Mouse (Mus musculus): ENCODE measurements around the gene Pold4. TPM values are rescaled to one million over a fixed set of nuclear protein-coding genes. Genes with fewer than 3 reads are reported as not detected.

The Pold4 gene
- polyA plus RNA-seq (2014; fragmentation: Nextera tagmentation; extraction: Ambion mirVana): 21.1 and 22.6 TPM in 2 replicates

DNA sequence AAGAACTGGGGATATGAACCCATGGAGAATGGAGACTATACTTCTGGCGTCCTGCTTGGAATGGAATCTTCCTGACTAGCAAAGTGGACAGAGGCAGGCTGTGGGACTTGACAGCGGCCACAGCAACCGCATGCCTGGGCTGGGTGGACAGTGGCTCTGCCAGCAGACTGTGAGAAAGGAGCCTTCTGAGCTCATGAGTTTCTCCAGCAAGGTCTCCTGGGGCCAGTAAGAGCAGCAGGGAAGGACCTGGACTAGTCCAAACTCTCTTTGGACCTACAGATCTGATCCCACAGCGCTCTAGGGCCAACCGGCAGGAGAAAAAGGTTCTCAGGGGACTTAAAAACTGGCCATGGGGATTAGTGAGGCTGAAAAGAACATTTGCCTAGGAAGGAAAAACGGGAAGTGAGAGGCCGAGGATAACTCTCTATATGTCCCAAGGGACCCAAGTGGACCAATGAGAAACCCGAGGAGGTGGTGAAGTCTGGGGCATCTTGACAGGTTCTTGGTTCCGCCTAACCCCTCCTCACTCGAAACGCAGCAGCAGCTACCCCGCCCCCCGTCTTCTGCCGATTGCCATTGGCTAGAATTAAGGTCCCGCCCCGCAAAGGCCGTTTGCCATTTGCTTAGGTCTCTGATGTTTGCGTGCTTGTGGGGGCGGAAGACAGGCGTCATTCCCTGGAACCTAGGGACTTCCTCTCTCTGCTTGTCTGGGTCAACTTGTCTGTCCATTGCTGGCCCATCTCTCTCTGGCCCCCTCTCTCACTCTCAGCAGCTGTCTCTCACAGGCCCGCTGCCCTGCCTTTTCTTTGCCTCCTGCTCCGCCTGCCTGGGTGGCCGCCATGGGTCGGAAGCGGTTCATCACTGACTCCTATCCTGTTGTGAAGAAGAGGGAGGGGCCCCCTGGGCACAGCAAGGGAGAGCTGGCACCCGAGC is at the start of gene Pold4:
Pold4 (plus strand) TSS at position 647 of the 933 bp plus-strand sequence.
- H3K9me3 ChIP-seq (ENCODE audit: control insufficient read depth, low read length): no peaks in the 10 kb centered on the region
- peak within 1 kb of the TSS; percentile 71 for H3K9ac ChIP-seq (replicated peaks; ENCODE audit: low read depth, low read length)
- H3K27me3 ChIP-seq (ENCODE audit: control insufficient read depth, insufficient read depth, low read length): no peaks in the 10 kb centered on the region
- no peaks in the 10 kb centered on the region for H3K36me3 ChIP-seq (ENCODE audit: control insufficient read depth, insufficient read depth, low read length)
- peak within 1 kb of the TSS; percentile 72 for H3K27ac ChIP-seq (ENCODE audit: low read depth, low read length)
- ATAC-seq (ENCODE audit: low read depth): peak; percentile 90
- WGBS: 9% methylated on average over 26 of the region's 26 CpGs
- peak within 1 kb of the TSS; percentile 83 for H3K4me2 ChIP-seq (ENCODE audit: low read depth, low read length)
- peak within 1 kb of the TSS; percentile 50 for H3K4me3 ChIP-seq (ENCODE audit: low read depth, low read length)
- H3K4me1 ChIP-seq (ENCODE audit: control insufficient read depth, insufficient read depth, low read length): peaks cover 8% of the 10 kb centered on the region

- Histone ChIP-seq H3K4me1 (ENCODE audit: control insufficient read depth, insufficient read depth, low read length) (no peaks in the 10 kb centered on the region), H3K9me3 (ENCODE audit: control insufficient read depth, low read length) (no peaks in the 10 kb centered on the region), H3K4me3 (ENCODE audit: low read depth, low read length) (no peak overlapping the region), H3K9ac (replicated peaks; ENCODE audit: low read depth, low read length) (no peak overlapping the region), H3K4me2 (ENCODE audit: low read depth, low read length) (no peak overlapping the region), H3K27me3 (ENCODE audit: control insufficient read depth, insufficient read depth, low read length) (no peaks in the 10 kb centered on the region), H3K36me3 (ENCODE audit: control insufficient read depth, insufficient read depth, low read length) (no peaks in the 10 kb centered on the region), H3K27ac (ENCODE audit: low read depth, low read length) (no peak overlapping the region)
- 65% methylated on average over 2 of the region's 2 CpGs for WGBS
- ATAC-seq (ENCODE audit: low read depth): no peak
These were observed 48.0 kb upstream of the Pold4 start for GRCm38 (mm10) chr19:4183689-4184088.

GRCm38 (mm10) chr19:4184976-4185975 is 46.4 kb upstream of the Pold4 start:
- no peaks in the 10 kb centered on the region for H3K27me3 ChIP-seq (ENCODE audit: control insufficient read depth, insufficient read depth, low read length)
- 56% methylated on average over 15 of the region's 15 CpGs for WGBS
- H3K4me2 ChIP-seq (ENCODE audit: low read depth, low read length): no peak overlapping the region
- H3K4me3 ChIP-seq (ENCODE audit: low read depth, low read length): no peak overlapping the region
- no peak overlapping the region for H3K9ac ChIP-seq (replicated peaks; ENCODE audit: low read depth, low read length)
- no peak overlapping the region for H3K27ac ChIP-seq (ENCODE audit: low read depth, low read length)
- no peaks in the 10 kb centered on the region for H3K9me3 ChIP-seq (ENCODE audit: control insufficient read depth, low read length)
- no peak for ATAC-seq (ENCODE audit: low read depth)
- no peaks in the 10 kb centered on the region for H3K36me3 ChIP-seq (ENCODE audit: control insufficient read depth, insufficient read depth, low read length)
- no peaks in the 10 kb centered on the region for H3K4me1 ChIP-seq (ENCODE audit: control insufficient read depth, insufficient read depth, low read length)

DNA sequence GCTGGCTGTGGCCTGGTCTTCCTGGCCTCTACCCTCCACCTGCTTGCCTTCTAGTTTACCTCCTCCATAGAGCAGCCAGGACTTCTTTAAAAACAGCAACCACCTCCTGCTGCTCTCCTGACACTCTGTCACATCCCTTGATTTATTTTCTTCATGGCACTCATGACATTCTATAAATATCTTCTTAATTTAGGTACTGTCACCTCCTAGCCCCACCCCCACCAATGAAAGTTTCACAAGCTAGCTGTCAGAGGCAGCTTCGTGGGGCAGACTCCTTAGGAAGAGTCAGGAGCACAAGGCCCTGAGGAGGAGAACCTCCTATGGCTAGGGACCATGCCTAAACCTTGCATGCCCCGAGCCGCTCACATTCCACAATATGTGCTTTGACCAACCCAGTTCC is 44.4 kb upstream of the Pold4 start:
- Histone ChIP-seq H3K4me2 (ENCODE audit: low read depth, low read length) (no peak overlapping the region), H3K27ac (ENCODE audit: low read depth, low read length) (no peak overlapping the region), H3K4me1 (ENCODE audit: control insufficient read depth, insufficient read depth, low read length) (no peaks in the 10 kb centered on the region), H3K4me3 (ENCODE audit: low read depth, low read length) (no peak overlapping the region), H3K9ac (replicated peaks; ENCODE audit: low read depth, low read length) (no peak overlapping the region), H3K9me3 (ENCODE audit: control insufficient read depth, low read length) (no peaks in the 10 kb centered on the region), H3K27me3 (ENCODE audit: control insufficient read depth, insufficient read depth, low read length) (no peaks in the 10 kb centered on the region), H3K36me3 (ENCODE audit: control insufficient read depth, insufficient read depth, low read length) (no peaks in the 10 kb centered on the region)
- WGBS: 80% methylated on average over 3 of the region's 3 CpGs
- no peak for ATAC-seq (ENCODE audit: low read depth)

GRCm38 (mm10) chr19:4189051-4189620 is 42.6 kb upstream of the Pold4 start:
- Histone ChIP-seq H3K27ac (ENCODE audit: low read depth, low read length) (no peak overlapping the region), H3K4me2 (ENCODE audit: low read depth, low read length) (no peak overlapping the region), H3K4me3 (ENCODE audit: low read depth, low read length) (no peak overlapping the region), H3K4me1 (ENCODE audit: control insufficient read depth, insufficient read depth, low read length) (peaks cover 10% of the 10 kb centered on the region), H3K36me3 (ENCODE audit: control insufficient read depth, insufficient read depth, low read length) (peaks cover 7% of the 10 kb centered on the region), H3K27me3 (ENCODE audit: control insufficient read depth, insufficient read depth, low read length) (no peaks in the 10 kb centered on the region), H3K9me3 (ENCODE audit: control insufficient read depth, low read length) (no peaks in the 10 kb centered on the region), H3K9ac (replicated peaks; ENCODE audit: low read depth, low read length) (no peak overlapping the region)
- no peak for ATAC-seq (ENCODE audit: low read depth)
- WGBS: 83% methylated on average over 12 of the region's 12 CpGs

DNA sequence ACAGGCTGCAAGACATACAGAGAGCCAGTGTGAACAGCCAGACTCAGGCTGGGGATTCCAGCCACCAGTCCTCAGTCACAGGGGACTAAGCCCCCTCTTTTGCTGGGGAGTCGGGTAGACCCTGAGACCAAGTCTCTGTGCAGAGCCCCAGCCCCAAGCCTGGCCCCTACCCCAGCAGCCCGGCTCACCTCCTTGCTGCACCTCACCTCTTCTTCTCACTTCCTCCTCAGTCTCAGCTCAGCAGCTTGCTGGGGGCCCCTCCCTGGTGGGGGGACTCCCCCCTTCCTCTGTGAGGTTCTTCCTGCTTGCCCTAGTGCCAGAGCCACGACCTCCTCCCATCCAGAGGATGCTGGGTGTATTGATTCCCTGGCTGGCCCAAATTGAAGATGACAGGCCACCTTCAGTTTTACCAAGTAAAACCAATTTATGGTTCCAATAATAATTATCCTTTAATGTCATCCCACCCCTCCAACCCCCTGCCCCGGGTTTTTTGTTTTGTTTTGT is 40.8 kb upstream of the Pold4 start, which contains the start of gene Tbc1d10c:
Tbc1d10c (minus strand) TSS at position 454 of the 504 bp plus-strand sequence.
- no peak for ATAC-seq (ENCODE audit: low read depth)
- no peaks in the 10 kb centered on the region for H3K27me3 ChIP-seq (ENCODE audit: control insufficient read depth, insufficient read depth, low read length)
- H3K9me3 ChIP-seq (ENCODE audit: control insufficient read depth, low read length): no peaks in the 10 kb centered on the region
- H3K9ac ChIP-seq (replicated peaks; ENCODE audit: low read depth, low read length): peak within 1 kb of the TSS; percentile 98
- peaks cover 24% of the 10 kb centered on the region for H3K36me3 ChIP-seq (ENCODE audit: control insufficient read depth, insufficient read depth, low read length)
- H3K4me2 ChIP-seq (ENCODE audit: low read depth, low read length): peak within 1 kb of the TSS; percentile 97
- H3K4me1 ChIP-seq (ENCODE audit: control insufficient read depth, insufficient read depth, low read length): peaks cover 10% of the 10 kb centered on the region
- WGBS: 54% methylated on average over 3 of the region's 4 CpGs
- peak within 1 kb of the TSS; percentile 80 for H3K4me3 ChIP-seq (ENCODE audit: low read depth, low read length)
- peak within 1 kb of the TSS; percentile 91 for H3K27ac ChIP-seq (ENCODE audit: low read depth, low read length)

GRCm38 (mm10) chr19:4191528-4192250 is 40.0 kb upstream of the Pold4 start, which contains the start of gene Ppp1ca:
TSS of gene Ppp1ca (plus strand) at chr19:4192065.
- Histone ChIP-seq H3K4me2 (ENCODE audit: low read depth, low read length) (peak within 1 kb of the TSS; percentile 97), H3K27ac (ENCODE audit: low read depth, low read length) (peak within 1 kb of the TSS; percentile 91), H3K9ac (replicated peaks; ENCODE audit: low read depth, low read length) (peak within 1 kb of the TSS; percentile 98), H3K9me3 (ENCODE audit: control insufficient read depth, low read length) (no peaks in the 10 kb centered on the region), H3K36me3 (ENCODE audit: control insufficient read depth, insufficient read depth, low read length) (peaks cover 26% of the 10 kb centered on the region), H3K27me3 (ENCODE audit: control insufficient read depth, insufficient read depth, low read length) (no peaks in the 10 kb centered on the region), H3K4me3 (ENCODE audit: low read depth, low read length) (peak within 1 kb of the TSS; percentile 80), H3K4me1 (ENCODE audit: control insufficient read depth, insufficient read depth, low read length) (peaks cover 10% of the 10 kb centered on the region)
- peak; percentile 91 for ATAC-seq (ENCODE audit: low read depth)
- WGBS: 7% methylated on average over 34 of the region's 47 CpGs
